12 mouse cellular contexts compared by ENCODE assay signal in genomic region chr4:57757997-57758396, GRCm38 (mm10). TPM values are rescaled to one million over a fixed set of nuclear protein-coding genes. Genes with fewer than 3 reads are reported as not detected.
DNase-seq lines count a peak whose midpoint lies in the region; ATAC-seq and TF ChIP-seq lines count a peak whose summit lies in the region.
"Had no signal": no experiment of that assay in that cellular context is flagged by ENCODE, and none has a peak within 500 bp of the region (broad histone marks: within the 10 kb centered on the region; RNA-seq: fewer than 3 reads in every experiment).

No protein-coding gene starts in this region.

- H3K27ac ChIP-seq in heart, embryonic 13.5 days (replicated peaks) = 0 out of 2 replicates have a peak overlapping the region, but pooled peaks have one; percentile 20
- H3K27ac ChIP-seq in ES-Bruce4 (ENCODE audit: insufficient read depth, low read length) = no peak overlapping the region
- peak overlapping the region; percentile 28; the same call in 1 of the 2 replicates for H3K27ac ChIP-seq in embryonic facial prominence, embryonic 13.5 days
- H3K27ac ChIP-seq: intestine, embryonic 15.5 days; liver, embryonic 14.5 days; neural tube, embryonic 12.5 days had no signal

- H3K4me1 ChIP-seq in heart, embryonic 13.5 days = peaks cover 52% of the 10 kb centered on the region
- peaks cover 5% of the 10 kb centered on the region for H3K4me1 ChIP-seq in ES-Bruce4 (ENCODE audit: control insufficient read depth, insufficient read depth, low read length)
- H3K4me1 ChIP-seq in embryonic facial prominence, embryonic 13.5 days = peaks cover 16% of the 10 kb centered on the region; the same call in 1 of the 2 replicates
- H3K4me1 ChIP-seq: intestine, embryonic 15.5 days; megakaryocyte, embryonic 14.5 days; neural tube, embryonic 12.5 days had no signal

- no peak overlapping the region for H3K4me3 ChIP-seq in heart, embryonic 13.5 days
- peak overlapping the region; percentile 29 for H3K4me3 ChIP-seq in ES-Bruce4 (ENCODE audit: low read depth, low read length)
- H3K4me3 ChIP-seq in embryonic facial prominence, embryonic 13.5 days = no peak overlapping the region
- H3K4me3 ChIP-seq: intestine, embryonic 15.5 days; megakaryocyte, embryonic 14.5 days; neural tube, embryonic 12.5 days had no signal

- no peak for TF ChIP-seq EP300 in ES-Bruce4 (IDR thresholded peaks at IDR 0.05; ENCODE audit: insufficient read depth, low read depth, low read length)

- no peak for ATAC-seq in heart, embryonic 13.5 days (ENCODE audit: extremely low read depth, insufficient number of reproducible peaks, low FRiP score, low TSS enrichment)
- no peak for ATAC-seq in embryonic facial prominence, embryonic 13.5 days (ENCODE audit: insufficient number of reproducible peaks, insufficient read depth, low FRiP score, low TSS enrichment, low read depth)
- ATAC-seq in erythroblast, adult 5-6 weeks (replicated peaks; ENCODE audit: low FRiP score, poor library complexity, severe bottlenecking) = no peak
- ATAC-seq: intestine, embryonic 15.5 days had no signal

- intact Hi-C loops in heart, postnatal 25 days (cut with DNase I) = no loop called here

- TF ChIP-seq CTCF in ES-Bruce4 (IDR thresholded peaks at IDR 0.05; ENCODE audit: low read depth, low read length) = no peak

- no peak overlapping the region for H3K9ac ChIP-seq in heart, embryonic 13.5 days
- no peak overlapping the region for H3K9ac ChIP-seq in ES-Bruce4 (ENCODE audit: low read depth, poor library complexity, severe bottlenecking)
- no peak overlapping the region for H3K9ac ChIP-seq in embryonic facial prominence, embryonic 13.5 days
- H3K9ac ChIP-seq: intestine, embryonic 15.5 days; liver, embryonic 14.5 days; neural tube, embryonic 12.5 days had no signal

- no peak overlapping the region for H3K4me2 ChIP-seq in heart, embryonic 13.5 days
- H3K4me2 ChIP-seq in embryonic facial prominence, embryonic 13.5 days = no peak overlapping the region
- H3K4me2 ChIP-seq: intestine, embryonic 15.5 days; neural tube, embryonic 12.5 days had no signal

- WGBS in heart, embryonic 13.5 days = 62% methylated on average over 11 of the region's 11 CpGs
- WGBS in embryonic facial prominence, embryonic 13.5 days = 36% methylated on average over 11 of the region's 11 CpGs

- H3K36me3 ChIP-seq in heart, embryonic 13.5 days = peaks cover 20% of the 10 kb centered on the region
- H3K36me3 ChIP-seq in ES-Bruce4 (ENCODE audit: control insufficient read depth, insufficient read depth, low read length, poor library complexity, severe bottlenecking) = no peaks in the 10 kb centered on the region
- 0 out of 2 replicates have a peak, but pooled peaks cover 7% of the 10 kb centered on the region for H3K36me3 ChIP-seq in embryonic facial prominence, embryonic 13.5 days
- H3K36me3 ChIP-seq: intestine, embryonic 15.5 days; neural tube, embryonic 12.5 days had no signal

- H3K27me3 ChIP-seq in heart, embryonic 13.5 days (replicated peaks) = no peaks in the 10 kb centered on the region
- H3K27me3 ChIP-seq in ES-Bruce4 (ENCODE audit: control insufficient read depth, insufficient read depth, low read length, poor library complexity, severe bottlenecking) = no peaks in the 10 kb centered on the region
- no peaks in the 10 kb centered on the region for H3K27me3 ChIP-seq in embryonic facial prominence, embryonic 13.5 days
- H3K27me3 ChIP-seq: intestine, embryonic 15.5 days; neural tube, embryonic 12.5 days had no signal

- DNase-seq in heart, postnatal 25 days (ENCODE audit: low spot score) = no peak
- DNase-seq in 3T3-L1 (ENCODE audit: low read depth, low spot score) = peak; percentile 71
- DNase-seq in gastrocnemius, postnatal 4 days (ENCODE audit: low spot score in 2 of 2) = no peak
- DNase-seq: right cerebral cortex, postnatal 4 days had no signal

- TF ChIP-seq POLR2A in ES-Bruce4 (IDR thresholded peaks at IDR 0.05; ENCODE audit: insufficient read depth, low read length) = no peak

- no peaks in the 10 kb centered on the region for H3K9me3 ChIP-seq in heart, embryonic 13.5 days
- no peaks in the 10 kb centered on the region for H3K9me3 ChIP-seq in ES-Bruce4 (replicated peaks; ENCODE audit: control insufficient read depth, insufficient read depth, low read length, poor library complexity, severe bottlenecking)
- no peaks in the 10 kb centered on the region for H3K9me3 ChIP-seq in embryonic facial prominence, embryonic 13.5 days
- H3K9me3 ChIP-seq: intestine, embryonic 15.5 days; megakaryocyte, embryonic 14.5 days; neural tube, embryonic 12.5 days had no signal

RNA-seq across cellular contexts. Expression of gene Akap2, which starts 40.5 kb away (rescaled TPM):
- polyA plus RNA-seq in heart, embryonic 13.5 days (2015; fragmentation: Nextera tagmentation; extraction: Ambion mirVana) = 41.3 and 43.1 TPM in 2 replicates
- total RNA-seq in heart, postnatal 25 days (2021) = 10 to 100 TPM; 84.4 to 96.1 TPM
- polyA plus RNA-seq in ES-Bruce4 (2011; ENCODE audit: insufficient read depth, insufficient read length, low read depth, missing spikeins) = 91.4 and 96.5 TPM in 2 replicates
- 25.8 and 28.1 TPM in 2 replicates for polyA plus RNA-seq in embryonic facial prominence, embryonic 13.5 days (2015; fragmentation: Nextera tagmentation; extraction: Ambion mirVana)
- 0.21 TPM in 1 of 2 replicates, not detected in the other for total RNA-seq in erythroblast, adult 5-6 weeks (2015; ENCODE audit: low replicate concordance)
- total RNA-seq in erythroblast, adult 5-6 weeks (2017; ENCODE audit: low replicate concordance) = 0.14 TPM in 1 of 2 replicates, not detected in the other
- total RNA-seq in gastrocnemius, postnatal 4 days (2021) = 10 to 100 TPM; 53.8 to 60.0 TPM

Comparison
In these comparisons a context has a peak if more than half of its experiments do, and no peak if none do; other contexts are left out.
1. RNA of gene Akap2, which starts 40.5 kb away (total RNA-seq): 84.4 to 96.1 TPM in heart, postnatal 25 days and 53.8 to 60.0 TPM in gastrocnemius, postnatal 4 days; 0.14 to 0.21 TPM in erythroblast, adult 5-6 weeks; every median in the first group is over 10 times any median in the second.